Mouse (Mus musculus) cerebellum, adult 9-11 months (tissue): ENCODE results near the gene Sh3rf3.
"Not testable (repeated sequence)": the region's sequence is repeated elsewhere in the genome, so short reads cannot be mapped to it uniquely, and the experiment has no call there.

Experiments
- DNase-seq: peaks from one replicate; pipeline ENCODE4 v3.0.0; 2022

The Sh3rf3 gene

DNA sequence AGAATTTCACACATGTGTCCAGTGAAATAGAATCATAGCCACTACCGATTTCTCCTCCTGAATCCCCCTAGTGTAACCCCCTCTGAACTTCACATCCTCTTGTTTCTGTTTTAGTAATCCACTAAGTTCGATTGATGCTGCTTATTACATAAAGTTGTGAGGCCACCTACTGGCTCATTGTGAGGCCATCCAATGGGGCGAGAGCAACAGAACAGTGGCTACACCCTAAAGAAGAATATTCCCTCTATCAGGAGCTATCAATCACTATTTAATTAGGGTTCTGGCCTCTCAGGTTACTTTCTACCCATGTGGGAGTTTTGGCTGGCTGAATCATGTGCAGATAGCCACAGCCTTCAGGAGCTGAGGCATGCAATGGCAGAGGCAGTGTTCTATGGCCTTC lies 182.0 kb downstream of the Sh3rf3 start:
- DNase-seq = no peak

DNA sequence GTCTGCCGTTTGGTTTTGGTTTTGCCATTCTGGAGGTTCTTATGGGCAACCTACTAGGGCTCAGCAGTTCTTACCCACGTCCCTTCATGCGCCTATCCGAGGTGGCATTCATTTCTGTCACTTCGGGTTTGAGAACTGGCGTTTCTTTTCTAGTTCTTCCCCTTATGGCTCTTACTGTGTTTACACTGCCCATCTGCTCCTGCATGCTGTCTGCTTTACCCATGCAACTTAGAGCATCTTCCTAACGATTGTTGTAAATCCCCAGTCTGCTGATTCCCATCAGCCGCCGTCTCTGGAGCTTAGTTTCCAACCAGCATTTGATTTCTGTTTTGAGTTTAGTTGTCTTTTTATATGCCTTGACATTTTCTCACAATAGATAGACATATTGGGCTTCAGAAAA lies 189.2 kb downstream of the Sh3rf3 start:
- no peak for DNase-seq

GRCm38 (mm10) chr10:59011415-59011814 lies 198.3 kb downstream of the Sh3rf3 start:
- no peak for DNase-seq

- no peak for DNase-seq
Observed at GRCm38 (mm10) chr10:59013618-59014017, 200.5 kb downstream of the Sh3rf3 start.

DNA sequence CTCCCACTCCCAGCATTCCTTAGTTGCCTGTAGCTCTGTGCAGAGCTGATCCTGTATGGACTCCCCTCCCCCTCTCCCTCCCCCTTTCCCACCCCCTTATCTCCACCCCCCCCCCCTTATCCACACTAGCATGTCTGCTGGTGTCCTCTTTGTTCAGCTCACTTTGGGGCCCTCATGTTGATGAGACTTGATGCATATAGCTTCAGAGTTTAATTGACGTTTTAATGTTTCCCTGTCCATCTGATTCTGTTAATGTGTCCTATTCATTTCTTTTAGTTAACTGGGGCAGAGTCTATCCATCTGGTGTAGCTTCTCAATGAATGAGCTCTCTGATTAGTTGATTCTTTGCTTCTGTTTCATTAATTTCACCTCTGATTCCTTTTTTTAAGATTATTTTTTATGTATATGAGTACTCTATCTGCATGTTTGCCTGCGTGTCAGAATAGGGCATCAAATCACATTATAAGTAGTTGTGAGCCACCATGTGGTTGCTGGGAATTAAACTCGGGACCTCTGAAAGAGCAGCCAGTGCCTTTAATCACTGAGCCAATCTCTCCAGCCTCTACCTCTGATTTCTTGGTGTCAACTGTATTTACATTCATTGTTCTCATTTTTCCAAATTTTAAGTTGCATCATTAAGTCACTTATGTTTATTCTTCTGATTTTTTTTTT lies 206.3 kb downstream of the Sh3rf3 start:
- no peak for DNase-seq

GRCm38 (mm10) chr10:59050434-59050833 lies 237.3 kb downstream of the Sh3rf3 start:
- no peak for DNase-seq

DNA sequence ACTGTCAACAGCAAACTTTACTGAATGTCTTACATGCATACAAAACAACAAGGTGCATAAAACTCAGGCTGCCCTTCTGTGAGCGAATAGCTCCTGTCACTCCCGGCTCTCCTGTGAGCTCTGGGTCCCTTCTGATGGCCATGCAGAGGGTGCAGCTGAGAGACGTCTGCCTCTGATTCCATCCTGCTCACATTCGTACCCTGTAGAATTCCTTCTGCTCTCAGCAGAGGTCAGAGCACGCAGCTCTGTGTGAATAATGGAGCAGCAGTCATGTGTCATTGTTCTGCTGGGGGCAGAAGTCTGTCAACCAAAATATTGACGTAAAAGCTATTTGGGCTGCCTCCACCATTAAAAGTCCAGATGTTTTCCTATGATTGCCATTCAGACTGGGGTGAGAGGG lies 243.1 kb downstream of the Sh3rf3 start:
- DNase-seq = no peak

- DNase-seq = no peak
Observed at GRCm38 (mm10) chr10:59066804-59067203, 253.6 kb downstream of the Sh3rf3 start.

GRCm38 (mm10) chr10:59072827-59073226 lies 259.7 kb downstream of the Sh3rf3 start:
- DNase-seq = no peak

- no peak for DNase-seq
Observed at GRCm38 (mm10) chr10:59076681-59077080, 263.5 kb downstream of the Sh3rf3 start.

- no peak for DNase-seq
Observed at GRCm38 (mm10) chr10:59077909-59078308, 264.8 kb downstream of the Sh3rf3 start.

DNA sequence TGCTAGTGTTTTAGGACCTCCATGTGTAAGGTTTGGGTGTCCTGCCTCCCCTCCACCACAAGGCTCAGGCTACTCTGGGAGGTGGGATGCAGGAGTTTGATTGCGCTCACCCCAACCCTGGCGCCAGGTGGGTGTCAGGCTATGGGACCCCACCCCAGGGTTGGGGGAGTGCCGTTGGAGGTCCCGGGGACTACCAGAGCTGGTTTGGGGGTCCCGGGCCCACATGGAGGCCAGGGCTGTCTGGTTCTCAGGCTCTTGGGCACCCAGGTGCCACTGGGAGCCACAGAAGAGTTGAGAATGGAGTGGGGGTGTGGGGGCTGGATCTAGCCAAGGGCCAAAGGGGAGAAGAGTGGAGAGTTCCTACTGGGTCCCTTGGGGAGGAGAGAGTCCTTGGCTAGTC lies 272.4 kb downstream of the Sh3rf3 start:
- no peak for DNase-seq

DNA sequence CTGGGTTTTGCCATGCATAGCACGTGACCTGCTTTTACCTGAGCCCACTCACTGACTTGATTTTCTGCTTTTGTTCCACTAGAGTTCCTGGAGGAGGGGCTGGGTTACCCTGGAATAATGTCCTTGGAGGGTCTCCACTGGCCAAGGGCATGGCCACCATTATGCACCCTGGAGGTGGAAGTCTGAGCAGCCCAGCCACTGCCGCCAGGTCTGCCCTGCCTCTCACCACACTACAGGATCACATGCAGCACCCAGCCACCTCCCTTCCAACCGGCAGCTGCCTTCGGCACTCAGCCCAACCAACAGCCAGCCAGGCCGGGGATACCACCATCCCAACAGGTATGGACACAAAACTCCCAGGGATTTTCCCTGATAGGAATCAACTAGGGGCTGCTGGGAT lies 273.4 kb downstream of the Sh3rf3 start:
- DNase-seq = no peak

- no peak for DNase-seq
Observed at GRCm38 (mm10) chr10:59089861-59090621, 276.9 kb downstream of the Sh3rf3 start.

- DNase-seq = no peak
Observed at GRCm38 (mm10) chr10:59090622-59090971, 277.4 kb downstream of the Sh3rf3 start.

- no peak for DNase-seq
Observed at GRCm38 (mm10) chr10:59091556-59091955, 278.4 kb downstream of the Sh3rf3 start.

DNA sequence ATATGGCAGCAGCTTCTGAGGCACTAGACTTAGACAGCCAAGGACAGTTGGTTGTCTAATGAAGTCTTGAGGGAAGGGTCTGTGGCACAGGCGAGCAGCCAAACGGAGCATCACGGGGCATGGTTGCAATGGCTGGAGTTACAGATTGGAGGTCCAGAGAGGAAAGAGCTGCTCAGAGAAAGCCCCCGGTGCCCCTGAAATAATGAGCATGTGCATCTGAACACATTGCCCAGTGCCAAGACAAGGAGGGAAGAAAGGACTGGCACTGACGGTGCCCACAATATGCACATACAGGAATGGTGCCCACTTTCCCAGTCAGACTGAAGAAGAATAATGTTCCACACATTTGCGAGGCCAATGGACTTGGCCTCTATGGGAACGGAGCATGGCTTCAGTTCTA lies 278.8 kb downstream of the Sh3rf3 start:
- DNase-seq = no peak

GRCm38 (mm10) chr10:59103076-59103475 lies 289.9 kb downstream of the Sh3rf3 start:
- DNase-seq = not testable (repeated sequence)

DNA sequence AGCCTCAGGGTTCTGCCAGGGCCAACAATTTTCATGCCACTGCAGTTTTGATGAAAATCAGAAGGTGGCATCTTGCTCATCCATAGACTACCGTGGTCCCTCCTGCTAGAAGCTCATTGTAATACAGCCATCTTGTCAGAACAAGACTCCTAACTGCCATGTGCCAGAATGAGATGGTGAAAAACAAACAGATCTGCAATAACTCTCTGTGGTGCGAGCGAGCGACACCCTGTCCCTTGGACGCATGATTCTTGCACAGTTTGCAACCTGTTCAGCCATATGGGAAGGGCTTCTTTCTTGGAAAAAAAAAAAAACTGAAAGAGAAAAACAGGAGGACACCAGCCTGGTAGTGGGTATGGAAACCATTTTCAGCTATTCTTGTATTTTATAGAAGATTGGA lies 291.5 kb downstream of the Sh3rf3 start:
- DNase-seq = no peak

GRCm38 (mm10) chr10:59105885-59106284 lies 292.7 kb downstream of the Sh3rf3 start:
- DNase-seq = no peak

DNA sequence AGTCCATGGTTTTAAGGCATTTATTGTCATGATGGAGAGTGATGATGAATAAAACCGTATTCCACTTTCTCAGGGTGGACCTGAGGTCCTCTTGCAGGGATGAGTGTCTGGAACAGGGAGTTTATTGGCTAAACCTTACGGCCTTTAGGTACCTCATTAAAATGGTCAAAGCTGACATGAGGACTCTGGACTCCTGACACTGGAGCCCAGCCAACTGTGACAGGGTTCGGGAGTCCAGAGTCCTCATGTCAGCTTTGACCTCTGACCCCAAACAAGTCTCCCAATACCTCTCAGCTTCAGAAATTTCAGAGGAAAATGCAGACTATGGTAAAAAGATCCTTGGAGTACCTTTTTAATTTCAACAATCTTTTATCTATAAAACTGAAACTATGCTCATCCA lies 293.5 kb downstream of the Sh3rf3 start:
- DNase-seq = no peak

DNA sequence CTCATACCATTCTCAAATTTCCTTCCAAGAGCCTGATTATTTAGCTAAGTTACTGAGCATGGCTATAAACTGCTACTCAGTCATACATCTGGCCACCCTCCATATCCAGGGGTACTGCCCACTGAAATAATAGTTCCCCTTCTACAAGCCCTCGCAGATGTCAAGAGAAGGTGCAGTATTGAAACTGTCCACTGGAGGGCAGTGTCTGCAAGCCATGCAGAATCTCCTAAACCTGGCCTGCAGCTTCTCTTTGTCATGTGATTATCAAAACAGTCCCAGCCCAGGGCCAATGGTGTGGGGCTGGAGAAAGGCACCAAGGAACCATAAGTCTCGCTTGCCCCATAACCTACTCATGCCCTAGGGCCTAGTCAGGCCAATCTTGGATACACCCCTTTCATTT lies 295.9 kb downstream of the Sh3rf3 start:
- DNase-seq = peak; percentile 22

- no peak for DNase-seq
Observed at GRCm38 (mm10) chr10:59110386-59110785, 297.2 kb downstream of the Sh3rf3 start.

DNA sequence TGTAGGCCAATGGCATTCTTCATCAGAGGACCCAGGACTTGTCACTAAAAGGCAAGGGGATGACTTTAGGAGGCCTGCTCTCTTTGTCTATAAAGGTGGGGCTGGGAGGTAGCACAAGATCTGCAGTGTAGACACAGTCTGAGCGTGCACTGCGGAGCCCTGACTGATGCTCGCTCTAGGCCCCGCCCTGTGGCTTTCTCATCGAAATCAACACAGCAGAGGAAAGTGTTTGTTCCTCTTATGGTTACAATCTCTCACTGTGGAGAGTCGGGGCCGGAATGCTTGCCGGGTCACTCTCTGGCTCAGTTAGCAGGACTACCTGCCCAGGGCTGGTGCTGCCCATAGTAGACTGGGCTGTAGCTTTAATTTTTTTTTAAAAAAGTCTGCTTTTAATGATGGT lies 299.6 kb downstream of the Sh3rf3 start:
- no peak for DNase-seq

GRCm38 (mm10) chr10:59113386-59113785 lies 300.2 kb downstream of the Sh3rf3 start:
- DNase-seq = no peak
